Mouse (Mus musculus): Measurements from ENCODE around the gene Gm44503.

GRCm38 (mm10) chr9:73004076-73004475 lies 45.4 kb downstream of the Gm44503 start:
- no peak for TF ChIP-seq CTCF (IDR thresholded peaks at IDR 0.05; ENCODE audit: low read depth)
- no peak for TF ChIP-seq EP300 (IDR thresholded peaks at IDR 0.05; ENCODE audit: low read depth)

Data from liver, embryonic 14.5 days (tissue).